Mouse (Mus musculus): Measurements from ENCODE around the gene Ndufa12. TPM values are rescaled to one million over a fixed set of nuclear protein-coding genes. Genes with fewer than 3 reads are reported as not detected.
A peak's percentile ranks its signal among the peaks of the same experiment; 100 is the strongest.

The Ndufa12 gene
- total RNA-seq, 2 experiments from 2014 or later: 596 to 744 TPM

GRCm38 (mm10) chr10:94247748-94248349, 49.3 kb downstream of the Ndufa12 start:
- H3K4me3 ChIP-seq: peak overlapping the region; percentile 39; the same call in 1 of the 2 replicates
- intact Hi-C loops (cut with DNase I): no loop called here
- no peak for DNase-seq
- TF ChIP-seq CTCF (IDR thresholded peaks at IDR 0.05): no peak
- H3K27ac ChIP-seq: peak overlapping the region; percentile 79

GRCm38 (mm10) chr10:94249575-94250456, 51.3 kb downstream of the Ndufa12 start:
- H3K4me3 ChIP-seq: peak overlapping the region; percentile 18; the same call in 1 of the 2 replicates
- peak; percentile 47 for DNase-seq
- intact Hi-C loops (cut with DNase I): no loop called here
- TF ChIP-seq CTCF (IDR thresholded peaks at IDR 0.05): no peak
- H3K27ac ChIP-seq: peak overlapping the region; percentile 60

- TF ChIP-seq CTCF (IDR thresholded peaks at IDR 0.05): no peak
- no peak for DNase-seq
- intact Hi-C loops (cut with DNase I): no loop called here
Measured at GRCm38 (mm10) chr10:94253260-94253807, 54.8 kb downstream of the Ndufa12 start.

GRCm38 (mm10) chr10:94254766-94255165, 56.2 kb downstream of the Ndufa12 start:
- Histone ChIP-seq H3K4me3 (no peak overlapping the region), H3K27ac (no peak overlapping the region)
- intact Hi-C loops (cut with DNase I): no loop called here
- TF ChIP-seq CTCF (IDR thresholded peaks at IDR 0.05): no peak
- no peak for DNase-seq

More at GRCm38 (mm10) chr10:94253260-94253807, 54.8 kb downstream of the Ndufa12 start:
- H3K4me3 ChIP-seq: no peak overlapping the region
- H3K27ac ChIP-seq: no peak overlapping the region

- intact Hi-C loops (cut with DNase I): no loop called here
- DNase-seq: no peak
- no peak overlapping the region for H3K4me3 ChIP-seq
- no peak for TF ChIP-seq CTCF (IDR thresholded peaks at IDR 0.05)
- H3K27ac ChIP-seq: no peak overlapping the region
Measured at GRCm38 (mm10) chr10:94255744-94256143, 57.2 kb downstream of the Ndufa12 start.

GRCm38 (mm10) chr10:94256518-94256917, 58.0 kb downstream of the Ndufa12 start:
- DNase-seq: no peak

GRCm38 (mm10) chr10:94260544-94260943, 62.0 kb downstream of the Ndufa12 start:
- TF ChIP-seq CTCF (IDR thresholded peaks at IDR 0.05): no peak
- no peak for DNase-seq
- H3K4me3 ChIP-seq: no peak overlapping the region
- no peak overlapping the region for H3K27ac ChIP-seq
- intact Hi-C loops (cut with DNase I): no loop called here

More at GRCm38 (mm10) chr10:94256518-94256917, 58.0 kb downstream of the Ndufa12 start:
- Histone ChIP-seq H3K4me3 (no peak overlapping the region), H3K27ac (no peak overlapping the region)
- no peak for TF ChIP-seq CTCF (IDR thresholded peaks at IDR 0.05)
- intact Hi-C loops (cut with DNase I): no loop called here

- DNase-seq: no peak
- Histone ChIP-seq H3K4me3 (no peak overlapping the region), H3K27ac (no peak overlapping the region)
- no peak for TF ChIP-seq CTCF (IDR thresholded peaks at IDR 0.05)
- intact Hi-C loops (cut with DNase I): no loop called here
Measured at GRCm38 (mm10) chr10:94262646-94263045, 64.1 kb downstream of the Ndufa12 start.

- DNase-seq: no peak
- intact Hi-C loops (cut with DNase I): no loop called here
- TF ChIP-seq CTCF (IDR thresholded peaks at IDR 0.05): no peak
- H3K4me3 ChIP-seq: no peak overlapping the region
- no peak overlapping the region for H3K27ac ChIP-seq
Measured at GRCm38 (mm10) chr10:94263211-94263610, 64.7 kb downstream of the Ndufa12 start.

GRCm38 (mm10) chr10:94265656-94266542, 67.4 kb downstream of the Ndufa12 start:
- no peak for DNase-seq
- no peak overlapping the region for H3K4me3 ChIP-seq
- no peak overlapping the region for H3K27ac ChIP-seq
- intact Hi-C loops (cut with DNase I): no loop called here
- no peak for TF ChIP-seq CTCF (IDR thresholded peaks at IDR 0.05)

Other genes with a start within 250 kb of the Ndufa12 start
- gene Vezt, start 162.9 kb upstream of the Ndufa12 start, total RNA-seq (2021): 10 to 100 TPM; 40.3 to 50.5 TPM
- gene Fgd6, start 162.7 kb upstream of the Ndufa12 start, total RNA-seq (2021): 1 to 10 TPM; 2.4 to 3.2 TPM
- 1 to 10 TPM; 5.5 to 7.0 TPM for gene Nr2c1, start 50.7 kb upstream of the Ndufa12 start, total RNA-seq (2021)
- not detected for gene Gm4792, start 100.0 kb downstream of the Ndufa12 start, total RNA-seq (2021)
- 10 to 100 TPM; 16.3 to 21.6 TPM for gene Tmcc3, start 113.2 kb downstream of the Ndufa12 start, total RNA-seq (2021)

All from gastrocnemius, adult 2 months (tissue).